Mouse (Mus musculus): Measurements from ENCODE around the gene Reep3. TPM values are rescaled to one million over a fixed set of nuclear protein-coding genes. Genes with fewer than 3 reads are reported as not detected.

Gene Reep3
- total and polyA plus RNA-seq, 3 experiments: 0.01 TPM; not detected in 2

DNA sequence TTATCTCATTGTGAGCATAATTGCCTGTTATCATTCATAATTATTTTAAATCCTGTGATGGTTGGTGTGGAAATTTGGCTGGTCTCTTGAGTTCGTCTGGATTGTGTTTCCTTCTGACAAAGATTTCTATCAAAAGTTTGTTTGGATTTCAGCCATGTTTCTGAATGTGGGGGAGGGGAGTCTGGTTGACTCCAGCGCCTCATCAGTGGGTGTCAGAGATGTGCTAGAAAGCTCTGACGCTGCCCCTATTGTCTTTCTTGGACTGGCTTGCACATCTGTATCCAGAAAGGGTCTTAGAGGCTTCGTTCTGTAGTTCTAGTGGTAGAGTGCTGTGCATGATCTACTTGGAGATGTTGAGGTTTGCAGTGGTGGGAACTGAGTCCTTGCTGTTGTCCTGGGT, 23.4 kb upstream of the Reep3 start:
- TF ChIP-seq GABPA (IDR thresholded peaks at IDR 0.05; ENCODE audit: low read depth, low read length): no peak
- no peak for TF ChIP-seq ETS1 (IDR thresholded peaks at IDR 0.05; ENCODE audit: low read depth, low read length)
- no peak for TF ChIP-seq CTCF (IDR thresholded peaks at IDR 0.05 in 2 of 3, conservative IDR thresholded peaks at IDR 0.05 in 1 of 3; ENCODE audit: control insufficient read depth in 1 of 3, insufficient read depth in 1 of 3, low read depth in 2 of 3, low read length in 3 of 3, poor library complexity in 1 of 3, severe bottlenecking in 1 of 3)
- TF ChIP-seq ZMIZ1 (IDR thresholded peaks at IDR 0.05; ENCODE audit: low read depth, low read length): no peak
- no peak for TF ChIP-seq MYB (IDR thresholded peaks at IDR 0.05; ENCODE audit: low read depth, low read length)
- TF ChIP-seq ZKSCAN1 (IDR thresholded peaks at IDR 0.05; ENCODE audit: low read depth, low read length): no peak
- TF ChIP-seq GATA1 (IDR thresholded peaks at IDR 0.05; ENCODE audit: low read depth, low read length): no peak
- no peak for TF ChIP-seq TAL1 (IDR thresholded peaks at IDR 0.05; ENCODE audit: low read length)
- TF ChIP-seq MAFK (IDR thresholded peaks at IDR 0.05; ENCODE audit: borderline replicate concordance, low read depth, low read length): no peak
- no peak for TF ChIP-seq NRF1 (IDR thresholded peaks at IDR 0.05; ENCODE audit: insufficient read depth, low read depth, low read length, poor library complexity, severe bottlenecking)
- no peak for TF ChIP-seq ELF1 (IDR thresholded peaks at IDR 0.05; ENCODE audit: low read depth, low read length)
- no peak for TF ChIP-seq TBP (IDR thresholded peaks at IDR 0.05; ENCODE audit: low read depth, low read length)
- TF ChIP-seq KAT2A (conservative IDR thresholded peaks at IDR 0.05; ENCODE audit: low read depth, low read length): no peak
- no peak for TF ChIP-seq SMC3 (IDR thresholded peaks at IDR 0.05; ENCODE audit: low read depth, low read length)
- TF ChIP-seq POLR2AphosphoS5 (IDR thresholded peaks at IDR 0.05; ENCODE audit: borderline replicate concordance, low read depth, low read length): no peak
- no peak for TF ChIP-seq NELFE (IDR thresholded peaks at IDR 0.05; ENCODE audit: low read depth, low read length)
- no peak for TF ChIP-seq CHD2 (IDR thresholded peaks at IDR 0.05; ENCODE audit: low read length)
- no peak for TF ChIP-seq BHLHE40 (IDR thresholded peaks at IDR 0.05; ENCODE audit: borderline replicate concordance, low read depth, low read length)
- no peak overlapping the region for H3K9ac ChIP-seq (ENCODE audit: control insufficient read depth, low read depth, low read length, poor library complexity, severe bottlenecking)
- DNase-seq (ENCODE audit: low read depth, low spot score): no peak
- no peaks in the 10 kb centered on the region for H3K9me3 ChIP-seq (replicated peaks; ENCODE audit: insufficient read depth, low read length)
- no peaks in the 10 kb centered on the region for H3K36me3 ChIP-seq (ENCODE audit: control insufficient read depth in 1 of 2, insufficient read depth in 2 of 2, low read length in 2 of 2)
- no peak overlapping the region for H3K4me3 ChIP-seq (ENCODE audit: control insufficient read depth in 1 of 2, insufficient read depth in 1 of 2, low read depth in 2 of 2, low read length in 2 of 2)
- no peaks in the 10 kb centered on the region for H3K27me3 ChIP-seq (ENCODE audit: control insufficient read depth in 1 of 2, insufficient read depth in 2 of 2, low read length in 2 of 2)
- no peaks in the 10 kb centered on the region for H3K4me1 ChIP-seq (ENCODE audit: control insufficient read depth in 1 of 2, insufficient read depth in 2 of 2, low read length in 2 of 2)
- no peaks in the 10 kb centered on the region for H3K79me2 ChIP-seq (ENCODE audit: control insufficient read depth, insufficient read depth, low read length, poor library complexity)
- H3K27ac ChIP-seq (ENCODE audit: control insufficient read depth, low read depth, low read length): no peak overlapping the region

DNA sequence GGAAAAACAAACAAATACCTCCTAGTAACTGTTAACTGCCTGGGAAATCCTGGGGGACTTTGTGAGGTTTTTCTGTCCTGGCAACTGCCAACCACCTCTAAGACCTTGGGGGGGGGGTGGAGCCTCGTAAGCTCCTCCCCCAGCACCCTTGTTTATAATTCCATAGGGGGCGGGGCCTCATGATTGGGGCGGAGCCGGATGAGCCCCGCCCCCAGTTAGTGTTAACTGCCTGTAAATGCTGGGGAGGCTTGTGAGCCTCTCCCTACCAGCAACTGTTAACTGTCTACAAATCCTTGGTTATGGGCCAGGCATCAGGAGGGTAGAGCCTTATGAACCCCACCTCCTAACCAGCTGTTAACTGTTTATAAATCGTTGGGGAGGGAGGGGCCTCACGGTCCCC, 22.5 kb upstream of the Reep3 start:
- no peaks in the 10 kb centered on the region for H3K36me3 ChIP-seq (ENCODE audit: control insufficient read depth in 1 of 2, insufficient read depth in 2 of 2, low read length in 2 of 2)
- no peak overlapping the region for H3K9ac ChIP-seq (ENCODE audit: control insufficient read depth, low read depth, low read length, poor library complexity, severe bottlenecking)
- no peak overlapping the region for H3K4me3 ChIP-seq (ENCODE audit: control insufficient read depth in 1 of 2, insufficient read depth in 1 of 2, low read depth in 2 of 2, low read length in 2 of 2)
- TF ChIP-seq CHD2 (IDR thresholded peaks at IDR 0.05; ENCODE audit: low read length) (no peak), MAX (IDR thresholded peaks at IDR 0.05; ENCODE audit: low read length) (no peak), TBP (IDR thresholded peaks at IDR 0.05; ENCODE audit: low read depth, low read length) (no peak), POLR2AphosphoS5 (IDR thresholded peaks at IDR 0.05; ENCODE audit: borderline replicate concordance, low read depth, low read length) (no peak), POLR2A (IDR thresholded peaks at IDR 0.05; ENCODE audit: control insufficient read depth in 1 of 2, insufficient read depth in 1 of 2, low read depth in 1 of 2, low read length in 2 of 2, poor library complexity in 1 of 2) (no peak), CTCF (IDR thresholded peaks at IDR 0.05 in 2 of 3, conservative IDR thresholded peaks at IDR 0.05 in 1 of 3; ENCODE audit: control insufficient read depth in 1 of 3, insufficient read depth in 1 of 3, low read depth in 2 of 3, low read length in 3 of 3, poor library complexity in 1 of 3, severe bottlenecking in 1 of 3) (no peak)
- DNase-seq (ENCODE audit: low read depth, low spot score): no peak
- H3K27ac ChIP-seq (ENCODE audit: control insufficient read depth, low read depth, low read length): no peak overlapping the region
- no peaks in the 10 kb centered on the region for H3K27me3 ChIP-seq (ENCODE audit: control insufficient read depth in 1 of 2, insufficient read depth in 2 of 2, low read length in 2 of 2)
- no peaks in the 10 kb centered on the region for H3K4me1 ChIP-seq (ENCODE audit: control insufficient read depth in 1 of 2, insufficient read depth in 2 of 2, low read length in 2 of 2)
- no peaks in the 10 kb centered on the region for H3K9me3 ChIP-seq (replicated peaks; ENCODE audit: insufficient read depth, low read length)
- H3K79me2 ChIP-seq (ENCODE audit: control insufficient read depth, insufficient read depth, low read length, poor library complexity): no peaks in the 10 kb centered on the region
